Mouse (Mus musculus): ENCODE data around the gene Pstpip1. TPM values are rescaled to one million over a fixed set of nuclear protein-coding genes. Genes with fewer than 3 reads are reported as not detected.

Pstpip1 gene
- polyA plus RNA-seq, 1 experiment: 196 TPM

GRCm38 (mm10) chr9:56126453-56127173, 36.9 kb downstream of the Pstpip1 start:
- WGBS: 98% methylated on average over 16 of the region's 16 CpGs

GRCm38 (mm10) chr9:56128331-56128730, 38.6 kb downstream of the Pstpip1 start:
- Histone ChIP-seq H3K4me1 (replicated peaks; ENCODE audit: control insufficient read depth, insufficient read depth, low read length) (no peaks in the 10 kb centered on the region), H3K4me3 (ENCODE audit: control insufficient read depth, insufficient read depth, low read length) (no peak overlapping the region), H3K36me3 (ENCODE audit: control insufficient read depth, insufficient read depth, low read length) (peaks cover 56% of the 10 kb centered on the region), H3K27me3 (ENCODE audit: control insufficient read depth, insufficient read depth, low read length) (no peaks in the 10 kb centered on the region), H3K27ac (ENCODE audit: control insufficient read depth, insufficient read depth, low read length) (no peak overlapping the region)
- no peak for TF ChIP-seq POLR2A (IDR thresholded peaks at IDR 0.05; ENCODE audit: control insufficient read depth, extremely low read depth, insufficient read depth, low read length, poor library complexity)
- no peak for TF ChIP-seq CTCF (IDR thresholded peaks at IDR 0.05; ENCODE audit: borderline replicate concordance, control insufficient read depth, extremely low read depth, insufficient read depth, low read length, poor library complexity)
- no peak for DNase-seq
- WGBS: 78% methylated on average over 9 of the region's 9 CpGs

More at GRCm38 (mm10) chr9:56126453-56127173, 36.9 kb downstream of the Pstpip1 start:
- H3K4me3 ChIP-seq (ENCODE audit: control insufficient read depth, insufficient read depth, low read length): no peak overlapping the region
- no peaks in the 10 kb centered on the region for H3K4me1 ChIP-seq (replicated peaks; ENCODE audit: control insufficient read depth, insufficient read depth, low read length)
- no peaks in the 10 kb centered on the region for H3K27me3 ChIP-seq (ENCODE audit: control insufficient read depth, insufficient read depth, low read length)
- TF ChIP-seq POLR2A (IDR thresholded peaks at IDR 0.05; ENCODE audit: control insufficient read depth, extremely low read depth, insufficient read depth, low read length, poor library complexity) (no peak), CTCF (IDR thresholded peaks at IDR 0.05; ENCODE audit: borderline replicate concordance, control insufficient read depth, extremely low read depth, insufficient read depth, low read length, poor library complexity) (no peak)
- peaks cover 71% of the 10 kb centered on the region for H3K36me3 ChIP-seq (ENCODE audit: control insufficient read depth, insufficient read depth, low read length)
- H3K27ac ChIP-seq (ENCODE audit: control insufficient read depth, insufficient read depth, low read length): no peak overlapping the region
- no peak for DNase-seq

- TF ChIP-seq POLR2A (IDR thresholded peaks at IDR 0.05; ENCODE audit: control insufficient read depth, extremely low read depth, insufficient read depth, low read length, poor library complexity): no peak
- no peak for TF ChIP-seq CTCF (IDR thresholded peaks at IDR 0.05; ENCODE audit: borderline replicate concordance, control insufficient read depth, extremely low read depth, insufficient read depth, low read length, poor library complexity)
- DNase-seq: no peak
- 94% methylated on average over 3 of the region's 3 CpGs for WGBS
- H3K27me3 ChIP-seq (ENCODE audit: control insufficient read depth, insufficient read depth, low read length): no peaks in the 10 kb centered on the region
- H3K27ac ChIP-seq (ENCODE audit: control insufficient read depth, insufficient read depth, low read length): no peak overlapping the region
- no peak overlapping the region for H3K4me3 ChIP-seq (ENCODE audit: control insufficient read depth, insufficient read depth, low read length)
- H3K36me3 ChIP-seq (ENCODE audit: control insufficient read depth, insufficient read depth, low read length): peaks cover 48% of the 10 kb centered on the region
- no peaks in the 10 kb centered on the region for H3K4me1 ChIP-seq (replicated peaks; ENCODE audit: control insufficient read depth, insufficient read depth, low read length)
Measured at GRCm38 (mm10) chr9:56129951-56130350, 40.2 kb downstream of the Pstpip1 start.

GRCm38 (mm10) chr9:56130536-56130935, 40.8 kb downstream of the Pstpip1 start:
- WGBS: 91% methylated on average over 4 of the region's 4 CpGs
- TF ChIP-seq POLR2A (IDR thresholded peaks at IDR 0.05; ENCODE audit: control insufficient read depth, extremely low read depth, insufficient read depth, low read length, poor library complexity): no peak
- no peak for TF ChIP-seq CTCF (IDR thresholded peaks at IDR 0.05; ENCODE audit: borderline replicate concordance, control insufficient read depth, extremely low read depth, insufficient read depth, low read length, poor library complexity)
- H3K36me3 ChIP-seq (ENCODE audit: control insufficient read depth, insufficient read depth, low read length): peaks cover 42% of the 10 kb centered on the region
- no peak overlapping the region for H3K27ac ChIP-seq (ENCODE audit: control insufficient read depth, insufficient read depth, low read length)
- H3K4me1 ChIP-seq (replicated peaks; ENCODE audit: control insufficient read depth, insufficient read depth, low read length): no peaks in the 10 kb centered on the region
- no peak overlapping the region for H3K4me3 ChIP-seq (ENCODE audit: control insufficient read depth, insufficient read depth, low read length)
- H3K27me3 ChIP-seq (ENCODE audit: control insufficient read depth, insufficient read depth, low read length): no peaks in the 10 kb centered on the region
- DNase-seq: no peak

GRCm38 (mm10) chr9:56131813-56132525, 42.2 kb downstream of the Pstpip1 start:
- DNase-seq: no peak
- 93% methylated on average over 10 of the region's 10 CpGs for WGBS
- Histone ChIP-seq H3K36me3 (ENCODE audit: control insufficient read depth, insufficient read depth, low read length) (peaks cover 39% of the 10 kb centered on the region), H3K4me3 (ENCODE audit: control insufficient read depth, insufficient read depth, low read length) (no peak overlapping the region), H3K4me1 (replicated peaks; ENCODE audit: control insufficient read depth, insufficient read depth, low read length) (no peaks in the 10 kb centered on the region), H3K27ac (ENCODE audit: control insufficient read depth, insufficient read depth, low read length) (no peak overlapping the region), H3K27me3 (ENCODE audit: control insufficient read depth, insufficient read depth, low read length) (no peaks in the 10 kb centered on the region)
- TF ChIP-seq POLR2A (IDR thresholded peaks at IDR 0.05; ENCODE audit: control insufficient read depth, extremely low read depth, insufficient read depth, low read length, poor library complexity) (no peak), CTCF (IDR thresholded peaks at IDR 0.05; ENCODE audit: borderline replicate concordance, control insufficient read depth, extremely low read depth, insufficient read depth, low read length, poor library complexity) (no peak)

- TF ChIP-seq CTCF (IDR thresholded peaks at IDR 0.05; ENCODE audit: borderline replicate concordance, control insufficient read depth, extremely low read depth, insufficient read depth, low read length, poor library complexity) (no peak), POLR2A (IDR thresholded peaks at IDR 0.05; ENCODE audit: control insufficient read depth, extremely low read depth, insufficient read depth, low read length, poor library complexity) (no peak)
- Histone ChIP-seq H3K4me1 (replicated peaks; ENCODE audit: control insufficient read depth, insufficient read depth, low read length) (no peaks in the 10 kb centered on the region), H3K27ac (ENCODE audit: control insufficient read depth, insufficient read depth, low read length) (no peak overlapping the region), H3K27me3 (ENCODE audit: control insufficient read depth, insufficient read depth, low read length) (no peaks in the 10 kb centered on the region), H3K36me3 (ENCODE audit: control insufficient read depth, insufficient read depth, low read length) (peaks cover 23% of the 10 kb centered on the region), H3K4me3 (ENCODE audit: control insufficient read depth, insufficient read depth, low read length) (no peak overlapping the region)
- WGBS: 96% methylated on average over 5 of the region's 5 CpGs
- no peak for DNase-seq
Measured at GRCm38 (mm10) chr9:56133970-56134369, 44.2 kb downstream of the Pstpip1 start.

Data from thymus, adult 2 months (tissue).